Mouse (Mus musculus) common myeloid progenitor, adult 5-6 weeks (primary cell): Measurements from ENCODE around the gene Acat1. TPM values are rescaled to one million over a fixed set of nuclear protein-coding genes. Genes with fewer than 3 reads are reported as not detected.
A peak's percentile ranks its signal among the peaks of the same experiment; 100 is the strongest.

Experiments
- ATAC-seq: replicated peaks from 2 replicates; pipeline ENCODE4 v1.8.0; 2016; ENCODE audit warnings: low read depth, mild to moderate bottlenecking, moderate TSS enrichment, inconsistent platforms; ENCODE audit not compliant: poor library complexity, severe bottlenecking
- total RNA-seq: library from RNA; stranded (forward); fragments of 200-1000, 187-1606 nt; gene quantifications from 2 replicates; pipeline ENCODE4 v1.2.3, GENCODE M21; 2017

Gene Acat1
- 56.3 and 62.3 TPM in 2 replicates for total RNA-seq

DNA sequence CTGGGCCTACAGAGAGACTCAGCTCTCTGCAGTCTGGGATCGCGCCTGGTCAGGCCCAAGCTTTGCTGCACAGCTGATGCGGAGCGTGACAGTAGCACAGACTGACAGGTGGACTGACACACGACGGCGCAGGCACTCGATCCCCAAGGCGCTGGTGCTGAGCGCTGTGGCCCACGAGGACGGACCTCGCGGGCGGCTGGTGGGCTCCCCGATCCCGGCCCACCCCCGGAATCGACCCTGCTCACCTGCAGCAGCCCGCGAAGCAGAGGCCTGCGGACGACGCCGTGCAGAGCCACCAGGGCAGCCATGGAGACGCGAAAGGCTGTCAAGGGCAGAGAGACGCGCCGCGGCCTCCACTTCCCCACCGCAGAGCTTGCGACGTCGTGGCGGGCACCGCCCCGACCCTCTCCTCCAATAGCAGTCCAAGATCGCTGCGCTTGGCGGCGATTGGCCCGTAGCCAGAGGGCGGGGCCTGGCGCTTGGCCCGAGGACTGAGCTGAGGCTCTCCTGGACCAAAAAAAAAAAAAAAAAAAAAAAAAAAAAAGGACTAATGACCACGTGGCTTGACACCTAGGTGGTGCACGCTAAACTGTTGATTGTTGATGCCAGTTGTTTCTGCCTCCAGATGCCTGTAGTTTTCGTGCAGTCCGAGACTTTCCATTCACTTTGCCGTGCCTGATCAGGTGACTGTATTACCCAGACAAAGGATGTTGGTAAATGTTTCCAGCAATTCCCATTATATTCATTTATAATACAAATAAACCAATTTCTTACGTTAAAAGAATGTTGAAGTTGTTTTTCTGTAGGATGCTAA lies at the start of gene Acat1:
TSS of gene Acat1 (minus strand) at position 415 of the 814 bp plus-strand sequence.
- peak; percentile 99 for ATAC-seq

DNA sequence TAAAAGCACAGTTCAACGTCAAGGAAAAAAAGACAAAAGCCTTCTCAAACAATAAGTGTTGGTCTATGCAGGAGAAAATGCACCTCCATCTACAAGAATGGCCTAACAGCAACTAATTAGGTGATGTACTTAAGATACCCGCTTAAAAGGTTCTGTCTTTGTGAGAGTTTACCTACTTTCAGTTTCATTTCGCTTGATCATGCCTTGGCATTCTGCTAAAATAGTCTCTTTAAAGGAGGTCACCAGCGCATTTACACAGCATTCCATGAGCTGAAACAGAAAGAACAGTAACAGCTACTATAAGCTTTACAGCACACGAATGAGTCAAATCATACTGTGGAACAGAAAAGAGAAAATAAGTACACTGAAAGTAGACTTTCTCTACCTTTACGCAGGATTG lies 24.6 kb upstream of the Acat1 start:
- ATAC-seq: no peak

DNA sequence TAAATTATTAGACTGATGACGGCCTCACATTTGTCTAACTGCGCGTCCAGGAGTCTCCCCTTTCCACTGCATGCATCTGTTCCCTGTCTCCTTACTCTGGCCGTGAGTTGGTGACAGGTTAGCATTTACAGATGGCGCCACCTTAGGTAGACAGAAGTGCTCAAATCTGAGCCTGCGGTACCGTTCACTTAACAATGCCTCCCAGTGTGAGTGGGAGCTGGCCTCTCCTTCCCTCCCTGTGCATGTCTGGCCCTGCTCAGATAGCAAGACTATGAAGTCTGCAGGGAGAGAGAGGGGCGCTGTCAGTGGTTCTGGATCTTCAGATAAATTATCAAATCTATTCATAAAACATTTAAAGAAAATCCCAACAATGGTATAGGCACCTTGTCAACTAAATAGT lies 5.1 kb upstream of the Acat1 start:
- no peak for ATAC-seq

DNA sequence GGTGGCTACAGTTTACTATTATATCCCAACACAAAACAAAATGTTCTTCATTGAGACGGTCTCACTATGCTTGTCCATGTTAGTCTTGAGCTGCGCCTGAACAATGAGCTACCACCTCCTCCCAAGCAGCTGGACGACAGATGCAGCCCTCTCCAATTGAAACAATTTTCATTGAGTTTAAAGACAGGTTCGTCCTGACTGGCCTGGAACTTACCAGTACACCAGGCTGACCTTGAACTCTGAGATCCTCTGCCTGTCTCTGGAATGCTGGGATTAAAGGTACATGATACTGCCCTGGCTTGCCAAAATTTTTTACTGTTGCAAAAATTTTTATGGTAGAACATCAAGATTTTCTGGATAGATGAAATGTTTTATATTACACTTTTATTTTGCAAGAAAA lies 4.1 kb upstream of the Acat1 start:
- no peak for ATAC-seq

DNA sequence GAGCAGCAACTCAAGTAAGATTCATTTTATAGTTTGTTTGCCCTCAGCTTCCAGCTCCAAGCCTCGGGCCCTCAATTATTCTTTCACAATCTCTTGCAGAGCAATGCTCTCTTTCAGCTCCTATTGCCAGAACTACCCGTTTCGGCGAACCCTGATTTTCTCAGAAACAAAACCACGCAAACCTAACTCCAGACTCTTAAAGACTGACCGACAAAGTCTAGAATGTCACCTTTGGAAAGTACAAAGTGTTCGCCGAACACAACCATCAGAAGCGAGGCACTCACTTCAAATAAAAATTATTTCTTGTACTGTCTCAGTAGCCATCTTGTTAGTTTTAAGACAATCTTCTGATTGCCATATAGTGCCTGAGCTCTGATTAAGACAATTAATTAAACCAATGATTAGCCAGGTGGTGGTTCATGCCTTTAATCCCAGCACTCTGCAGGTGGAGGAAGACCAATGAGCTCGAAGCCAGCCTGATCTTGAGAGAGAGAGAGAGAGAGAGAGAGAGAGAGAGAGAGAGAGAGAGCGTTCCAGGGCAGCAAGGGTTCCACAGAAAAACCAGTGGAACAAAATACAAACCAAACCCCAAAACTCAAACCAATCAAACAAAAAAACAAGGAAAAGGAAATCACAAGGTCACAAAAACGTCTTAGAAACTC lies 745 bp downstream of the Acat1 start:
- no peak for ATAC-seq

DNA sequence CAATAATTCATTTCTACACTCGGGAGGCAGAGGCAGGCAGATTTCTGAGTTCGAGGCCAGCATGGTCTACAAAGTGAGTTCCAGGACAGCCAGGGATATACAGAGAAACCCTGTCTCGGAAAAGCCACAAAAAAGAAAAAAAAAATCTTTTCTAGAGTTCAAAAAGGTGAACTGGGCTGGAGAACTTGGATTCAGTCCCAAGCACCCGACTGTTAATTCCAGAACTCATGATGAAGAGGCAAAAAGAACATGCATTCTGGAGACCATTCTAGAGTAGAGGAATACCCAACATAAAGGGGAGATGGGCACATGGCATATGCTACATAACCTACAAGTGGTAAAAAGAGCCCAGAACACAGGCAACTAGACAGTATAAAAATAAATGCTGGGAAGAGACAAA lies 2.4 kb downstream of the Acat1 start:
- ATAC-seq: no peak

DNA sequence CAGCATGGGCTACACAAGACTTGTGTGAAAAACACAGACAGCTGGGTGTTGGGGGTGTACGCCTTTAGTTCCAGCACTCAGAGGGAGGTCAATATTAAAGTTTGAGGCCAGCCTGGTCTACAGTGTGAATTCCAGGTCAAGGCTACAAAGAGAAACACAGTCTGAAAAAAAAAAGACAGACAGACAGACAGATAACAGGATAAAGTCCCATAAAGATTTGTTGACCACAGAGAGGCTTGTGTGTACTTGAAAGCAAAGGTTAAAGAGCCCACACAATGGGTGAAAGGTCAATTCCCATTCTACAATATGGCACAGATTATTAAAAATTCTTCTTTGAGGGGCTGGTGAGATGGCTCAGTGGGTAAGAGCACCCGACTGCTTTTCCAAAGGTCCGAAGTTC lies 3.0 kb downstream of the Acat1 start:
- no peak for ATAC-seq

DNA sequence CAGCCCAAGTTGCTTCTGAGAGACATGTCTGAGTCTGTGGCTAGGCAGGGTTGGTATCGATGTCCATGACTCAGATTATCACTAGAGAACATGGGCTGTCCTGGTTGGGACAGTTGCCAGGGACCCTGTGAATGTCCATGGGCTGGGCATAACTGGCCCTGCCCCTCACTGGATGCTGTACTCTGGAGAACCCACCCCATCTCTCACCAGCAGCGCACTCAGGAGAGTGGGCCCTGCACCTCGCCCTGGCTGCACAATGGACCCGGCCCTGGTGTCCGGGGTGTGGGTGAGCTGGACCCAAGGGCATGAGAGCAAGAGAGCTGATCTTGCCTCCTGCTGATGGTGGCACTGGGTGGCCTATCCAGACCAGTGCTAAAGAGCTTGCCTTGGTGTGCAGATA lies 5.2 kb downstream of the Acat1 start:
- no peak for ATAC-seq

DNA sequence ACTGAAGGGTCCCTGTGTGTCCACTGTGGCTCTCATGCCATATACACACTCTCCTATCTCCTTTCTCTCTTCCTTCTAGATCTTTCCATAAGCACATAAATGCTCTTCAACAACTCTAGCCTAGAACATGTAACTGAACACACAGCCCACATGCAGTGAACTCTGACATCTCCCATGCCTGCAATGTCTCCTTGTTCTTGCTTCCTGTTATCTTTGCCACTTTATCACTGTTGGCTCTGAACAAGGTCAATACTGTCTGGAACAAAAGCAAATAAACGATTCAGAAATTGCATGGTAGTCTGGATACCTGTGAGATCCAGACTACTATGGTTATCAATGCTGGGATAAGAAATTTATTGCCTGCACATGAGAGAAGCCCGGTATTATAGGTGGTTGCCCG lies 6.3 kb downstream of the Acat1 start:
- ATAC-seq: no peak

DNA sequence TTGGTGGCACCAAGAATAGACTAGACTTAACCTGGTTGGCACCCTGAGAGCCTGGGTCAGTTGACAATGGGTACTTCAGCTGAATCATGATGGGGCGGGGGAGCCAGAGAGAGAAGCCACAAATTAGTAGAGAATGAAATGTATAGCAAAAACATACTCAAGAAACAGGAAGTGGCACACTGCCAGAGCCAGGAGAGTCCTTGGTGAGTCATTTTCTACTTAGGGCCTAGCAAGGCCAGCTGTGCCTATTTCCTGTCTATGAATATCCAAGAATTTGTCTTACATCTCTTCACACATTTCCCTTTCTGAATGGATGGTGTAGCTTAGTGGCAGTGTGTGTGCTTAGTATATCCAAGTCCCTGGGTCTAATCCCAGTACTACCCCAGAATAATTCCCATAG lies 6.8 kb downstream of the Acat1 start:
- peak; percentile 87 for ATAC-seq

DNA sequence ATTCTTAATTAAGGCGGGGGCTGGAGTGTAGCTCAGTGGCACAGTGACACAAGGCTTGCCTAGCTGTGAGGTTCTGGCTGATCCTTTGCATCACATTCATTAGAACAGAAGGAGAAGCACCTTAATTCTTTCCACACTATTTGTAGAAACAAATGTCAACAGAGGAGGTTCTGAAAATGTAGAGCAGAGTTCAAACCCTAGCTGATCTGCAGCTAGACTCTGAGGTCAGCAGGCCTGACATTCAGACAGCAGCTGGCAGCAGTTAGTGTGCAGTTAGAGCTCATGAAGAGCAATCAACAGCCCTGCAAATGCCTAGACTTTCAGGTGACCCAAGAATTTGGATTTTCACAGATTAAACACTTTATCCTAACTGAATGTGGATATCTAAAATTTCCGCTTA lies 8.6 kb downstream of the Acat1 start:
- no peak for ATAC-seq

DNA sequence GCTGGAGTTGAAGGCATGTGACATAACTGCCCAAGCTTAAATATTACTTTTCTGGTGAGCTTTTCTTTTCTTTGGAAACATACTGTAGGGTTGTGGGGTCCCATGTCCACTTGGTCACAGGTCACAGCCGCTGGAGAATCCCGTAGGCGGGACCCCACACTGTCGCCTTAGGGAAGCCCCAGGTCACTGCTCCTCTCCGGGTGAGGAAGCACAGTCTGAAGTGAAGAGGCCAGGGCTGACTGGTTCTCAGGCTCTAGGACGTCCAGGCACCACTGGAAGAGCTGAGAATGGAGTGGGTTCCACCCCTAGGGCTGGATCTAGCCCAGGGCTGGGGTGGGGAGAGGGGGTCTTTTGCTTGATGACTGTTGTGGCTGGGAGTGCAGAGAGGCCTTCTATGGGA lies 11.6 kb downstream of the Acat1 start:
- ATAC-seq: no peak

DNA sequence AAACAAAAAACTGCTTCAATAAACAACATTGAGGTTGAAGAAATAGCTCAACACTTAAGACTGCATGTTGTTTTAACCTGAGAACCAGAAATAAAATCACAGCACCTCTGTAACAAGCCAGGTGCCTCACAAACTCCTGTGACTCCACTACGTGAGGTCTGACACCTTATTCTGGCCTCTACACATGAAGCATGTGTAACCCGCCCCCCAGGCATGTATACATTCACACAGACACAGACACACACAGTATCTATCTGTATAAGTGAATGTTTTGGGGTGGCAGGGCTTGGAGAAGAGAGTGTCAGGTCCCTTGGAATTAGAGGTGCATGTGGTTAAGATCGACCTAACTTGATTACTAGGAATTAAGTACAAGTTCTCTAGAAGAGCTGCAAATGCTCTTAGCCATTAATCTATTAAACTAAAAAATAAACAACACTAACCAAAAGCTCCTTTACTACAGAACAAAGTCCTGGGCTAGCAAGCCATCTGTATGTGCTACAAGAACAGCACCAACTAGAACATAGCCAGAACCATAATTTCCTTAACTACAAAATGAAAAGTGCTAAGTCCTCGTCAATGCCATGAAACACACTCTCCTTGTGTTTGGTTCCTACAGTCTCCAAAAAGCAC lies 13.1 kb downstream of the Acat1 start:
- ATAC-seq: no peak

DNA sequence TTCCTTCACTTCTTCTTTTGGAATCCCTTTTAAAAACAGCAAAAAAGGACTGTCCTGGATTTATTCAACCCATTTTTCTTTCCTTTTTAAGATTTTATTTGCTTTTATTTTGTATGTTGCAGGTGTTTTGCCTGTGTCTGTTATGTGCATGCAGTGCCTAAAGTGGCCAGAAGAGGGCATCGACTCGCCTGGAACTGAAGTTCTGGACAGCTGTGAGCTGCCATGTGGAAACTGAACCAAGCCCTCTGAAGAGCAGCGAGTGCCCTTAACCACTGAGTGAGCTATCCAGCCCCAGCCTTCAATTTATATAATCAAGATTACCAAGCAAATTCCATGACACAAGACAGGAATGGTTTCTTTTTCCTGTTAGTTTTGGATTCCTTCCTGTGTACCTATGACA lies 15.4 kb downstream of the Acat1 start:
- ATAC-seq: peak; percentile 93

DNA sequence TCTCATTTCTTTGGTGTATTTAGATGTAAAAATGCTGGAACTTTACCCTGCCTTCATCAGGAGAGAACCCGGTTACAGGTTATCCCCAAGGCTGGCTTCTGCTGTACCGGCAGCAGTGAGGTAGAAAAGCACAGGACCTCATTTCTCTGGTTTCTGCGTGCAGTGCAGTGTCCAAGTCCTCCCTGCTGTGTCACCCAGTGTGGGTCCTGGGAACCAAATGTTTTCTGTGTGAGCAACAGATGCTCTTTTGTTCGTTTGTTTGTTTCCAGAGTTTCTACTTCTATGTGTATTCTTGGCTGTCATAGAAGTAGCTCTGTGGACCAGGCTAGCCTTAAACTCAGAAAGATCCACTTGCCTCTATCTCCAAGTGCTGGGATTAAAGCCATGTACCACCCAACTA lies 28.3 kb downstream of the Acat1 start:
- no peak for ATAC-seq

DNA sequence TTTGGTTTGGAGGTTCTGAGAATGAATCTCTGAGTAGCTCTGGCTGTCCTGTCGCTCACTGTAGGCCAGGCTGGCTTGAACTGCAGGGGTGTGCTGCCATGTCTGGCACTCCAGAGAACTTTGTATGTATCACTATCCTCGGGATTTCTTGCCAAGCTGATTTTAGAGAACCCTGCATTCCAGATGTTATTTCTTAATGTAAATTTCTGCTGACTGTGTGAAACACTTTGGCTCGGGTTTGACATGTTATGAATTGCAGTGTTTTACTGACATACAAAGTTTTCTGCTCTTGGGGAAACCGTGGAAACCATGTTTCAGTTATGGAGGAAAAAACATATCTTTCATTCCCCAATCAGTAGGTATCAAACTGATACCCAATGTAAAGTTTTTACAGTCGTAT lies 34.5 kb downstream of the Acat1 start:
- ATAC-seq: no peak

DNA sequence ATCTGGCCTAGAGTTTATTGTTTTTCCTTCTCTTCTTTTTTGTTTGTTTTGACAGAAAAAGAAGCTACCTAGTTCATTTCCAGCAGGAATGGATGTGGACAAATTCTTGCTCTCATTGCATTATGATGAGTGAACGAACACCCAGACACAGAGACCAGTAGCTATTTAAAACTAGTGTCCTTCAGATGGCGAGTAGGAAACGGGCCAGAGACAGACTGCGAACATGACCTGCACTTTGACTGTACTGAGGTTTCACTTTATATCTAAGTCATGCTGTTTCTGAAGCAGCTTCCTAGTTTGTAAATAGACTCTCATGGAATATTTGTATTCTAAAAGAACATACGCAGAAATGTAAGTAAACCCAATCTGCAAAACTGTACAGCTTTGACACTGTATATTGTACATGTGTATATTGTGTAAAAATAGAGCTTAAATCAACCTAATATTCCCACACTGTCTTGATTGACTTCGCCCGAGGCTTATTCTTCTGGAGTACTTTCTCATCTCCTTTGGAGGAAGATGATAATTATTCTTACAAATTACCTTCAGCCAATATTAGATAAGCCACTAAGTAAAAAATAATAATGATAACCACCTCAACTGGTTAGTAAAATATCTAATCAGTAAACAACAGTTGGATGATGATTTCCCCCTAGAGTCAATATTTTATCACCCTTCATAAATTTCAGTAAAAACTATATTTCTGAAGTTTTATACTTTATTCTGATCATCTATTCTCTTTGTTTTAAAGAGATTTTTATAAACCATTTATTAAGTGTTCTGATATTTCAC lies 37.5 kb downstream of the Acat1 start:
- ATAC-seq: no peak

DNA sequence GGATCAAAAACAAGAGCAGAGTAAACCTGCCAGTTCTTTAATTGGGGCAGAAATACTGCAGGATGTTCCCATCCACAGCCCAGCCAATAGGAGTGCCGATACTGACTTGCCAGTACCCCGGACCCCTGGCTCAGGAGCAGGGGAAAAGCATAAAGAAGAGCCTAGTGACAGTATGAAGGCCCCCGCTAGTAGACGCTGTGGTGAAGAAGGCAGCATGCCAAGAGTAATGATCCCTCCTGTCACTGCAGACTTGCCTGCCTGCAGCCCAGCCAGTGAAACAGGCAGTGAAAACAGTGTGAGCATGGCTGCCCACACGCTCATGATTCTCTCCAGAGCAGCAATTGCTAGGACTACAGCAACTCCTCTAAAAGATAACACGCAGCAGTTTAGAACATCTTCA lies 39.5 kb downstream of the Acat1 start:
- ATAC-seq: no peak

DNA sequence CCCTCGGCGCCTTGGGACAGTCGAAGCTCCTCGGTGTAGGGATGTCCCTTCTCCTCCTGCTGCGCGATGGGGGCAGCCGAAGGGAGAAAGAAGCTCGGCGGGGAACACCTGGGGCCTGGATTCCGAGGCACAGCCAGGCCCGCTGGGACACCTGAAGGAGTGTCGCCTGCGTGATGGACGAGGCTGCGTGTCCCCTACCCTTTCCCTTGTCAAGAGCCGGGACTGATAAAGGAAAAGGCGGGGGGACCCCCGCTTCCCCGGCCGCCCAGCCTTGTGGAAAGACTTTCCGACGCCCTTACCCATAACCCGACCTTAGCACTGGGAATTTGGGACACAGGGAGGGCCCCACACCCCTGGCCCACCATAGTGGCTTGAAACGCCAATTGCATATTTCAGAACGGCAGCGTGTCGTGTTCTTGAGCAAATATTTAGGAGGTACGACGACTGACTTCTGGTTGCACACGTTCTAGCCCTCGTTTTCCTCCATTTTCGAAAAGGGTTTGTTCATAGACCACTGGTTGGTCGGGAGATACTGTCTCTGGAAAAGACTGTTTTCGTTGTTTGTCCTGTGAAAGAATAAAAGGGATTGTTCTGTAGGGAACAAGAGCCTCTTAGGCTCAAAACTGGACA lies 72.7 kb downstream of the Acat1 start:
- ATAC-seq: no peak
